Mouse (Mus musculus) embryonic facial prominence, embryonic 11.5 days (tissue): Measurements from ENCODE around the gene Klf12. TPM values are rescaled to one million over a fixed set of nuclear protein-coding genes. Genes with fewer than 3 reads are reported as not detected.

Experiments
- ATAC-seq: fragments of 200-750 bp; cut with Nextera tagmentation; replicated peaks from 2 replicates; pipeline ENCODE4 v1.8.0; 2017; ENCODE audit warnings: low read depth; ENCODE audit not compliant: insufficient number of reproducible peaks, low FRiP score, low TSS enrichment
- DNase-seq: peaks from one replicate; pipeline ENCODE4 v3.0.0-alpha.2; 2015; ENCODE audit warnings: low spot score
- H3K27ac ChIP-seq: fragments of 300-500 bp; sonication (generic); replicated peaks from 2 replicates; pipeline ENCODE4 v1.5.1; 2014; ENCODE audit warnings: mild to moderate bottlenecking, low read depth, low read length, control low read depth
- H3K27me3 ChIP-seq: fragments of 300-500 bp; sonication (generic); 2 replicates; pipeline ENCODE4 v1.6.1; 2014; ENCODE audit warnings: mild to moderate bottlenecking, low read length, moderate library complexity, mixed read lengths; ENCODE audit not compliant: control insufficient read depth, insufficient read depth
- H3K36me3 ChIP-seq: fragments of 300-500 bp; sonication (generic); replicated peaks from 2 replicates; pipeline ENCODE4 v1.6.1; 2014; ENCODE audit warnings: low read depth, mild to moderate bottlenecking, low read length, moderate library complexity, mixed read lengths; ENCODE audit not compliant: control insufficient read depth, insufficient read depth
- H3K4me1 ChIP-seq: fragments of 300-500 bp; sonication (generic); 2 replicates; pipeline ENCODE4 v1.6.1; 2014; ENCODE audit warnings: low read length, mixed read lengths; ENCODE audit not compliant: control insufficient read depth, insufficient read depth
- H3K4me2 ChIP-seq: fragments of 300-500 bp; sonication (generic); 2 replicates; pipeline ENCODE4 v1.6.1; 2014; ENCODE audit warnings: low read depth, mild to moderate bottlenecking, control low read depth, low read length, moderate library complexity
- H3K4me3 ChIP-seq: fragments of 300-500 bp; sonication (generic); 2 replicates; pipeline ENCODE4 v1.5.1; 2014; ENCODE audit warnings: low read depth, low read length, control low read depth
- H3K9ac ChIP-seq: fragments of 300-500 bp; sonication (generic); replicated peaks from 2 replicates; pipeline ENCODE4 v1.6.1; 2014; ENCODE audit warnings: mild to moderate bottlenecking, control low read depth, low read length
- H3K9me3 ChIP-seq: fragments of 300-500 bp; sonication (generic); replicated peaks from 2 replicates; pipeline ENCODE4 v1.6.1; 2016; ENCODE audit warnings: mild to moderate bottlenecking, low read length, inconsistent platforms, mixed read lengths; ENCODE audit not compliant: control insufficient read depth
- WGBS: fragments of 180-500 bp; shearing (Covaris S2); extraction: QIAGEN DNeasy Blood & Tissue Kit; methylation state at CpG from one replicate; pipeline ENCODE4 v1.1.7; 2014; 5-methylcytosine and 5-hydroxymethylcytosine counted together
- polyA plus RNA-seq: library from polyadenylated mRNA; unstranded; fragments of >200 nt; fragmentation: Nextera tagmentation; extraction: Ambion mirVana; gene quantifications from 2 replicates; pipeline ENCODE4 v1.2.1, GENCODE M21; 2014

The Klf12 gene
- polyA plus RNA-seq, 1 experiment from 2014 or later = 22.2 TPM

DNA sequence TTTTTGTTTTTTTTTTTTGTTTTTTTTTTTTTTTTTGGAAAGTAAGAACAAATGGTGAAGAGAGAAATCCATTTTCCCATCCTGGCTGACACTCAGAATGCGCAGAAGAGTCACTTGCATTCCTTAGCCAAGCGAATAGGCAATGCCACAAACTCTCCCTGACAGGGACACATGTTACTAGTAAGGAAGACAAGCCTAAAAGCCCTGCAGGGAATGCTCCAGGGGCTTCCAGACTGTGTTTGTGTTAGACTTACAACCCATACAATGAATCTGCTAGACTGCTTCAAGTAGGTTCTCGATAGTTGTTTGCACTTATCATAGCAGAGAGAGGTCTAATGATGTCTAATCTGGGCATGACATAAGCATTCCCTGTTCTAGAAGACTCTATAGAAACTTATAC lies 164.6 kb downstream of the Klf12 start:
- H3K4me1 ChIP-seq = no peaks in the 10 kb centered on the region
- H3K9ac ChIP-seq = no peak overlapping the region
- WGBS = 70% methylated on average over 3 of the region's 3 CpGs
- ATAC-seq (no peak), DNase-seq (no peak)
- no peaks in the 10 kb centered on the region for H3K27me3 ChIP-seq
- no peak overlapping the region for H3K4me2 ChIP-seq
- no peak overlapping the region for H3K4me3 ChIP-seq
- H3K36me3 ChIP-seq = no peaks in the 10 kb centered on the region
- H3K9me3 ChIP-seq = no peaks in the 10 kb centered on the region
- H3K27ac ChIP-seq = no peak overlapping the region

DNA sequence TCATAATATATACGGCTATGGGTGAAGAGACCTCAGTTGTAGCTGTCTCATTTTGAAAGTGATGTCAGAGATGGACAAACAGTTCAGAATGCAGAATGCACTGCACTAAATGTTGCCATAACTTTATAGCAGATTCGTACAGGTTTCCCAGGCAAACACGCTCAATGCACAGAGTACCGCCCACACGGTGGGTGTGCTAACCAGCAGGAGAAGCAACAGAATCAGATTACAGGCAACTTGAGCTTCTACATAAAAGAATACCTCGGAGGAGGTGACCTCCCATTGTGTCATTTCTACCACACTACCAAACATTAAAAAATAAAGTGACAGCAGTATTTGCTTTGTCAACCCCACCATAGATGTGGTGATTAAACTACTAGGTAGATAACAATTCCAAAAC lies 171.1 kb downstream of the Klf12 start:
- ATAC-seq (no peak), DNase-seq (no peak)
- no peaks in the 10 kb centered on the region for H3K9me3 ChIP-seq
- no peaks in the 10 kb centered on the region for H3K27me3 ChIP-seq
- 49% methylated on average over 6 of the region's 6 CpGs for WGBS
- no peak overlapping the region for H3K4me3 ChIP-seq
- H3K27ac ChIP-seq = no peak overlapping the region
- no peaks in the 10 kb centered on the region; the same call in 1 of the 2 replicates for H3K4me1 ChIP-seq
- no peaks in the 10 kb centered on the region for H3K36me3 ChIP-seq
- H3K9ac ChIP-seq = no peak overlapping the region
- H3K4me2 ChIP-seq = no peak overlapping the region

DNA sequence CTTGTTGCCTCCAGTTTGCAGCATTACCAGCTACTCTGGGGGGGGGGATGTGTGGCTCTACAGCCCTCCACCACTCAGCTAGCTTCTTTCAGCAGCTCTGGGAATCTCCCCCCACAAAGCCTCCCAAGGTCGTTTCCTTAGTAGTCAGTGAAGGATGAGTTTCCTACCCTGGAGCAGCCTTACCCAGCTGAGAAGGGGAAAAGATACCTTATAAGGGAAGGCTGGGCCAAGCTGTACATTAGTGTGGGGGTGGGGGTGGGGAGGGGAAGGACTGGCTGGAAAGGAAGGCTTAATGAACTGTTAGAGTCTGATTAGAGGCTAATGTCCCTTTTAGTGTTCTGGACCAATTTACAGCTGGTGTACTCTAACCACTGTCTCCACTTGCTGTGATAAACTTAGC lies 172.7 kb downstream of the Klf12 start:
- H3K27me3 ChIP-seq = no peaks in the 10 kb centered on the region
- H3K4me2 ChIP-seq = no peak overlapping the region
- no peaks in the 10 kb centered on the region for H3K36me3 ChIP-seq
- no peaks in the 10 kb centered on the region; the same call in 1 of the 2 replicates for H3K4me1 ChIP-seq
- no peaks in the 10 kb centered on the region for H3K9me3 ChIP-seq
- H3K4me3 ChIP-seq = no peak overlapping the region
- 4% methylated on average over 1 of the region's 1 CpGs for WGBS
- DNase-seq (peak; percentile 27), ATAC-seq (no peak; the same call in 1 of the 2 replicates)
- H3K27ac ChIP-seq = no peak overlapping the region
- H3K9ac ChIP-seq = no peak overlapping the region

DNA sequence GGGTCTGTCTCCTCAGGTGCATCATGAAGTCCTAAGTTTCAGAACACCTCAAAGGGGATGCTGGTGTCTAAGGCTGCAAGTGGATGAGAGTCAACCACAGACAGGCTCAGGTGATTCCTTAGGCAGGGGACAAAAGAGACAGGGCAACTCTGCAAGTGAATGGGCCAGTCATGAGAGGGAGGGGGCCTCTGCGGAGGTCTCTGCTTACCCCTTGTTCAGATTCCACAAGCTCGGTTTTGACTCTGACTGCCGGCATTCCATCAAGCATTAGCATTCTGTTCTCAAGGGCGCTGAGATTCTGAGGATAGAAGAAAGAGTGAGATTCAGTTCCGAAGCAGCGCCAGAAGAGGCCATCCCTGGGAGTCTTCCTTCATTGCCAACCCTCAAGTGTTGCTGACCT lies 174.9 kb downstream of the Klf12 start:
- WGBS = 22% methylated on average over 6 of the region's 6 CpGs
- Histone ChIP-seq H3K27me3 (no peaks in the 10 kb centered on the region), H3K4me3 (no peak overlapping the region), H3K9me3 (no peaks in the 10 kb centered on the region), H3K4me1 (no peaks in the 10 kb centered on the region; the same call in 1 of the 2 replicates), H3K4me2 (no peak overlapping the region), H3K36me3 (no peaks in the 10 kb centered on the region), H3K27ac (no peak overlapping the region), H3K9ac (no peak overlapping the region)
- DNase-seq (no peak), ATAC-seq (no peak)

DNA sequence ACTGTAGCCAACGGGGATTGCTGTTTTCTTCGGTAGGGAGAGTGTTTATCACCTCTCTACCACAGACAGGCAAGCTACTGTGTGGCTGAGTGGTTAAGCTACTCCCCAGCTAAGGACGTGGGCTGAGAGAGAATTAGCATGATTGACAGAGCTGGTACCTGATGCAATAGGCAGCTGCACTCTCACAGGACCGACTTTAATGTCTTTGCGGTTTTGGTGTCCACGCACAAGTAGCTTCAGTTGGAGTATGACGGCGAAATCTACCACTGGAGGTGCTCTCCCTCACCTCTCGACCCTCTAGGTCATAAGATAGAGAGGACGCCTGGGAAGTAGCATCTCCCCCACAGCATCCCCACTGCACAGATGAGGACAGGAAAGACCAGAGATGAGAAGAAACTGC lies 178.9 kb downstream of the Klf12 start:
- H3K36me3 ChIP-seq = no peaks in the 10 kb centered on the region
- no peak overlapping the region for H3K9ac ChIP-seq
- 80% methylated on average over 10 of the region's 10 CpGs for WGBS
- H3K27ac ChIP-seq = no peak overlapping the region
- H3K27me3 ChIP-seq = no peaks in the 10 kb centered on the region
- ATAC-seq (no peak), DNase-seq (no peak)
- H3K4me3 ChIP-seq = no peak overlapping the region
- no peaks in the 10 kb centered on the region for H3K9me3 ChIP-seq
- no peak overlapping the region for H3K4me2 ChIP-seq
- H3K4me1 ChIP-seq = no peaks in the 10 kb centered on the region

DNA sequence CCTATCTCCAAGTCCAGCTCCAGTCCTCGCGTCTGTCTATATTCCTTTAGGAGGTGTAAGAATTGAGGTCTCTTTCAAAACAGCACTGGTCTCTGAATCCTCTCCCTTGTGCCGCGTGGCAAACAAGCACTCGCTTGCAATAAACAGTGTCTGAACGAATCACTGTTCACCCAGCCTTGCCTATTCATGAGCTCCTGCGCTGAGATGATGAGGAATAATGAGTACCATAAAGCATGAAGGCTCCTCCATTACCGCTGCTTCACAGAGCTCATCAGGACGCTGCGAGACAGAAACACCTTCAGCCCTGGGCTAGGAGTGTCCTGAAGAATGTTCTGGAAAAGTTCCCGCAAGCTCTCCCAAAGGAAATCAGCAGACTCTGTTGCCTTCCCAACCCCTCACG lies 179.7 kb downstream of the Klf12 start:
- H3K4me2 ChIP-seq = no peak overlapping the region
- WGBS = 91% methylated on average over 12 of the region's 12 CpGs
- no peaks in the 10 kb centered on the region for H3K27me3 ChIP-seq
- no peaks in the 10 kb centered on the region for H3K4me1 ChIP-seq
- ATAC-seq (no peak), DNase-seq (no peak)
- H3K4me3 ChIP-seq = no peak overlapping the region
- no peaks in the 10 kb centered on the region for H3K36me3 ChIP-seq
- no peak overlapping the region for H3K27ac ChIP-seq
- H3K9ac ChIP-seq = no peak overlapping the region
- no peaks in the 10 kb centered on the region for H3K9me3 ChIP-seq

DNA sequence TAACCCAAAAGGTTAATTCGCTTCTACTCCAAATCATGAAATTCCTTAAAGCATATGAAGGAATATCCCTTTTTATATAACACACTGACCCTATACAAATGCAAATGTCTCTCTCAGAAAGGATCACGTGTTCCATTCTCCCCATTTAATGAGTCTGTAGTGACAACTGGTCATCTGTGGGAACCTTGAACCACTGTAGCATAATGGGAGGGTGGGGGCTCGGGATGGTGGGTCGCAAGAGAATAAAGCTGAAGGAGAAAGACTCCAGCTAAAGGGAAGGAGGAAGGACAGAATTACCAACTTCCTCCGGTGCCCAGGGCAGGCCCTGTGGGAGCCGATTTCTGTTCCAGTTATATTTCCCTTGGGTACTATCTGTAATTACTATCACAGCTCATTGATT lies 180.7 kb downstream of the Klf12 start:
- ATAC-seq (no peak), DNase-seq (no peak)
- Histone ChIP-seq H3K27ac (no peak overlapping the region), H3K4me2 (no peak overlapping the region), H3K9ac (no peak overlapping the region), H3K4me1 (no peaks in the 10 kb centered on the region), H3K27me3 (no peaks in the 10 kb centered on the region), H3K4me3 (no peak overlapping the region), H3K9me3 (no peaks in the 10 kb centered on the region), H3K36me3 (no peaks in the 10 kb centered on the region)
- 76% methylated on average over 6 of the region's 6 CpGs for WGBS

DNA sequence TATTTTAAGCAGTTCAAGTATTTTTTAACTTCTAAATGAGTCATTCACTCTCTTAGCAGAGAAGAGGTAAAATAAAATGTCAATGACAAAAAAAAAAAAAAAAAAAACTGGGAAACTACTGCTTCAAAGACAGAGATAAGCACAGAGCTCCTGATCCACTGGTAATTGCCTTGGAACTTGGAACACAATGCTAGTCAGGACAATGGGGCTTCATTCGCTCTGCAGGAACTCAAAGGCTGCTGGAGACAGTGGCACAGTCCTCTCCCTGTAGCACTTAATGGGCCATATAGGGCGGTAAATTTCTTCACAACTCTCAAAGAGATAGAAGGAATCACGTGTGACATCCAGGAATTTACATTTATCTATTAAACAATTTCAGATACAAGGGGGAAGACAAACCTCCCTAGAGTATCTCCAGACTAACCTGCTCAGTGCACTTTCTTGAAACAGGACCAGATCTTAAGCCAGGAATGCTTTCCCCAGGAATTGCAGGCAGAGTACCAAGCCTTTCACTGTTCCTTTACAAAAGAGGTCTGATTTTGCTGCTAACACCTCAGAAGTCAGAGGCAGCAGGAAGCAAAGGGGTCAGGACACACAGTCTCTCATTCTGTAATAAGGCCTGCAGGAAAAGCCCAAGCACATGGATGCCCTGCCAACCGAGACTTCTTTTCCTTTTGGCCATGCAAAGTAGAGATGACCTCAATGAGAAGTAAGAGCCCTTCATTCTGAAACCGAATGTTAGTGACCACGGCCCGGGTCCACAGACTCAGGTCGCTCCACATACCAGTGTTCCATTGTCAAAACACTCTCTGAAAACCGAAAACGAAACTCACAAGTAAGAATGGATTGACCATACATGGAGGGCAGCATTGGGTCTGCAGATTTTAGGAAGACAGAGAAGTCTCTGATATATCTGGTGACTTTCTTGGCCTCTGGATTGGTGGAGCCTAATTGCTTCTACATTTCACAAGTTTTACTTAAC lies 187.0 kb downstream of the Klf12 start:
- Histone ChIP-seq H3K4me3 (no peak overlapping the region), H3K9ac (no peak overlapping the region), H3K4me1 (no peaks in the 10 kb centered on the region), H3K27me3 (no peaks in the 10 kb centered on the region), H3K9me3 (no peaks in the 10 kb centered on the region), H3K36me3 (no peaks in the 10 kb centered on the region), H3K4me2 (no peak overlapping the region), H3K27ac (no peak overlapping the region)
- ATAC-seq (no peak), DNase-seq (no peak)
- WGBS = 74% methylated on average over 10 of the region's 10 CpGs
